Mouse (Mus musculus) midbrain, embryonic 13.5 days (tissue): ENCODE data around the gene Dnajb1. TPM values are rescaled to one million over a fixed set of nuclear protein-coding genes. Genes with fewer than 3 reads are reported as not detected.
"Not testable (repeated sequence)": the region's sequence is repeated elsewhere in the genome, so short reads cannot be mapped to it uniquely, and the experiment has no call there.

Experiments
- ATAC-seq: fragments of 200-750 bp; cut with Nextera tagmentation; 2 replicates; pipeline ENCODE4 v1.8.0; 2017; ENCODE audit warnings: mild to moderate bottlenecking, moderate TSS enrichment, moderate library complexity
- H3K27ac ChIP-seq: fragments of 300-500 bp; sonication (generic); 2 replicates; pipeline ENCODE4 v1.5.1; 2015; ENCODE audit warnings: inconsistent platforms, mild to moderate bottlenecking, moderate library complexity
- H3K27me3 ChIP-seq: fragments of 300-500 bp; sonication (generic); 2 replicates; pipeline ENCODE4 v1.6.1; 2015; ENCODE audit warnings: mild to moderate bottlenecking, inconsistent platforms
- H3K36me3 ChIP-seq: fragments of 300-500 bp; sonication (generic); 2 replicates; pipeline ENCODE4 v1.6.1; 2015; ENCODE audit warnings: mild to moderate bottlenecking, inconsistent platforms
- H3K4me1 ChIP-seq: fragments of 300-500 bp; sonication (generic); replicated peaks from 2 replicates; pipeline ENCODE4 v1.6.1; 2015; ENCODE audit warnings: inconsistent platforms
- H3K4me2 ChIP-seq: fragments of 300-500 bp; sonication (generic); replicated peaks from 2 replicates; pipeline ENCODE4 v1.6.1; 2015; ENCODE audit warnings: moderate library complexity, mild to moderate bottlenecking, inconsistent platforms
- H3K4me3 ChIP-seq: fragments of 300-500 bp; sonication (generic); replicated peaks from 2 replicates; pipeline ENCODE4 v1.5.1; 2015; ENCODE audit warnings: mild to moderate bottlenecking, inconsistent platforms
- H3K9ac ChIP-seq: fragments of 300-500 bp; sonication (generic); replicated peaks from 2 replicates; pipeline ENCODE4 v1.6.1; 2015; ENCODE audit warnings: mild to moderate bottlenecking, inconsistent platforms
- H3K9me3 ChIP-seq: fragments of 300-500 bp; sonication (generic); 2 replicates; pipeline ENCODE4 v1.6.1; 2016; ENCODE audit warnings: mild to moderate bottlenecking, inconsistent platforms
- WGBS: fragments of 180-500 bp; shearing (Covaris S2); methylation state at CpG from one replicate; pipeline ENCODE4 v1.1.7; 2015; 5-methylcytosine and 5-hydroxymethylcytosine counted together
- polyA plus RNA-seq: library from polyadenylated mRNA; unstranded; fragments of >200 nt; fragmentation: Nextera tagmentation; extraction: Ambion mirVana; gene quantifications from 2 replicates; pipeline ENCODE4 v1.2.1, GENCODE M21; 2015

Gene Dnajb1
- polyA plus RNA-seq, result 56.6 and 61.5 TPM in 2 replicates

- H3K36me3 ChIP-seq, result peaks cover 32% of the 10 kb centered on the region
- no peaks in the 10 kb centered on the region for H3K27me3 ChIP-seq
- WGBS, result under 1% methylated on average over 63 of the region's 69 CpGs
- H3K4me1 ChIP-seq, result peaks cover 31% of the 10 kb centered on the region
- ATAC-seq, result peak; percentile 97
- H3K4me3 ChIP-seq, result peak within 1 kb of the TSS; percentile 80
- peak within 1 kb of the TSS; percentile 89 for H3K9ac ChIP-seq
- peak within 1 kb of the TSS; percentile 97 for H3K27ac ChIP-seq
- H3K9me3 ChIP-seq, result no peaks in the 10 kb centered on the region
- peak within 1 kb of the TSS; percentile 92 for H3K4me2 ChIP-seq
Observed at GRCm38 (mm10) chr8:83607661-83608397, at the start of gene Dnajb1, which contains the start of gene Tecr. Gene Dnajb1, plus strand, starts transcription at chr8:83608193. Gene Tecr, minus strand, starts transcription at chr8:83607971.

- WGBS, result 91% methylated on average over 3 of the region's 3 CpGs
- ATAC-seq, result no peak
- H3K27ac ChIP-seq, result no peak overlapping the region
- H3K36me3 ChIP-seq, result no peaks in the 10 kb centered on the region
- no peak overlapping the region for H3K4me2 ChIP-seq
- no peaks in the 10 kb centered on the region for H3K9me3 ChIP-seq
- H3K4me3 ChIP-seq, result no peak overlapping the region
- H3K9ac ChIP-seq, result no peak overlapping the region
- peaks cover 7% of the 10 kb centered on the region for H3K4me1 ChIP-seq
- H3K27me3 ChIP-seq, result no peaks in the 10 kb centered on the region
Observed at GRCm38 (mm10) chr8:83562669-83563068, 45.3 kb upstream of the Dnajb1 start.

GRCm38 (mm10) chr8:83563246-83563645 lies 44.7 kb upstream of the Dnajb1 start:
- no peaks in the 10 kb centered on the region for H3K27me3 ChIP-seq
- H3K4me1 ChIP-seq, result peaks cover 12% of the 10 kb centered on the region
- ATAC-seq, result no peak
- H3K9ac ChIP-seq, result no peak overlapping the region
- no peak overlapping the region for H3K4me2 ChIP-seq
- H3K9me3 ChIP-seq, result no peaks in the 10 kb centered on the region
- no peak overlapping the region for H3K27ac ChIP-seq
- no peaks in the 10 kb centered on the region for H3K36me3 ChIP-seq
- no peak overlapping the region for H3K4me3 ChIP-seq
- WGBS, result 70% methylated on average over 4 of the region's 4 CpGs

- H3K36me3 ChIP-seq, result peaks cover 19% of the 10 kb centered on the region
- 72% methylated on average over 9 of the region's 9 CpGs for WGBS
- H3K4me2 ChIP-seq, result 0 out of 2 replicates have a peak overlapping the region, but pooled peaks have one; percentile 75
- no peak overlapping the region; the same call in 1 of the 2 replicates for H3K4me3 ChIP-seq
- no peak overlapping the region for H3K27ac ChIP-seq
- H3K27me3 ChIP-seq, result no peaks in the 10 kb centered on the region
- peaks cover 23% of the 10 kb centered on the region for H3K4me1 ChIP-seq
- no peaks in the 10 kb centered on the region for H3K9me3 ChIP-seq
- ATAC-seq, result no peak; the same call in none of the 2 replicates
- no peak overlapping the region for H3K9ac ChIP-seq
Observed at GRCm38 (mm10) chr8:83565731-83566375, 42.1 kb upstream of the Dnajb1 start.

DNA sequence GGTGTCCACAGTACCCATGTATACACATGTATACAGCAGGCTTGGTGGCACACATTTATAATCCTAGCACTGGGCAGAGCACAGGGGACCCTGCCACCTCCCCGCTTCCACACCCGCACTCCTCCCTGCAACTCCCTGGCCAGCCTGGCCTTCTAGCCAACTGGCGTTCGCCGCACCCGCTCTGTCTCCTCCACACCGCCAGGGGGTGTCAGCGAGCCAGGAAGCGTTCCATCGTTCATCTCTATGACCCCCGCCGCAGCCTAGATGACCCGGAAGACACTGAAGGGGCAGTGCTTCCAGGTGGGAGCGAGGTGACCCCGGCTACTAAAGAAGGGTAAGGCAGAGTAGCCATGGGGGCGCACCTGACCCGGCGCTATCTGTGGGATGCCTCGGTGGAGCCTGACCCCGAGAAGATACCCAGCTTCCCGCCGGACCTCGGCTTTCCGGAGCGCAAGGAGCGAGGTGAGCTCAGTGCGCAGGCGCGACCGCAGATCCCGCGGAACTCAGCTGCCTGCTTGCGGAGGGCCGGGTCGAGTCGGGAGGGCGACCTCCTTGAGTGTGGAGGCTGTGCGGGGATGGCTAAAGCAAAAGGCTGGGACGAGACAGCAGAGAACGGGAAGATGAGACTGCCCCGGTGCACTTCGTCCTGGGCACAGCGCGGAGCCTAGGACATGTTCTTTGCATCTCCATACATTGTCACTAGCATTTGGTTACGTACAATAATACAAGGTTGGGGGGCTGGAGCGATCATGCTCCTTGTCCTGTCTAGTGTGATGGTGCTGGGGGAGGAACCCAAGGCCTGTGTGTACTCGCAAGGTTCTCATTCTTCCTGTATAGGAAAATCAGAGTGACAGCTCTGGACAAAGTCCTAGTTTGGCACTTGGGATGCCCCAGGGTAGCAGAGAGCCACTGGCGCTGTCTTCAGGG lies 41.3 kb upstream of the Dnajb1 start, which contains the start of gene Ndufb7:
Gene Ndufb7, plus strand, starts transcription at position 203 of the 927 bp plus-strand sequence.
- under 1% methylated on average over 48 of the region's 48 CpGs for WGBS
- peak; percentile 95 for ATAC-seq

DNA sequence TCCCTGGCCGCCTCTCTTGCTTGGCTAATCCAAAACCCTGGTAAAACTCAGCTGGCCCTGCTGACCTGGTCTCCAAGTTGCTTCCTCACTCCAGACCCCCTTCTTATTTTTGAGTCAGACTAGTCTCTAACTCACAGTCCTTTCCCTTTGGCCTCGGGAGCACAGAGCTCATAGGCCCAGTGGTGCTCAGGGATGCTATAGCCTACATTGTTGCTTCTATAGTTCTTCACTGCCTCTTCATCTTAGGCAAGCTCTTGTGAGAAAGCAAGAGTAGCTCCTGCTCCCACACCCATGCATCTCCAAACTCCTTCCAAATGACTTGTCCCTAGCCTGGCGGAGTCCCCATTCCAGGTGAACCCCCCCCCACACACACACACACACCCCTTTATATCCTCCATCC lies 40.3 kb upstream of the Dnajb1 start:
- H3K27me3 ChIP-seq, result no peaks in the 10 kb centered on the region
- no peak overlapping the region for H3K27ac ChIP-seq
- ATAC-seq, result no peak
- H3K36me3 ChIP-seq, result peaks cover 37% of the 10 kb centered on the region
- no peaks in the 10 kb centered on the region for H3K9me3 ChIP-seq
- peak overlapping the region; percentile 83 for H3K9ac ChIP-seq
- H3K4me1 ChIP-seq, result peaks cover 23% of the 10 kb centered on the region
- H3K4me3 ChIP-seq, result peak overlapping the region; percentile 78
- peak overlapping the region; percentile 75 for H3K4me2 ChIP-seq
- WGBS, result 63% methylated on average over 3 of the region's 3 CpGs

More for the DNA sequence above, 41.3 kb upstream of the Dnajb1 start, which contains the start of gene Ndufb7:
- H3K4me1 ChIP-seq, result peaks cover 23% of the 10 kb centered on the region
- H3K27ac ChIP-seq, result peak within 1 kb of the TSS; percentile 76
- H3K4me3 ChIP-seq, result peak within 1 kb of the TSS; percentile 78
- peak within 1 kb of the TSS; percentile 83 for H3K9ac ChIP-seq
- H3K27me3 ChIP-seq, result no peaks in the 10 kb centered on the region
- no peaks in the 10 kb centered on the region for H3K9me3 ChIP-seq
- peaks cover 28% of the 10 kb centered on the region for H3K36me3 ChIP-seq
- peak within 1 kb of the TSS; percentile 75 for H3K4me2 ChIP-seq

DNA sequence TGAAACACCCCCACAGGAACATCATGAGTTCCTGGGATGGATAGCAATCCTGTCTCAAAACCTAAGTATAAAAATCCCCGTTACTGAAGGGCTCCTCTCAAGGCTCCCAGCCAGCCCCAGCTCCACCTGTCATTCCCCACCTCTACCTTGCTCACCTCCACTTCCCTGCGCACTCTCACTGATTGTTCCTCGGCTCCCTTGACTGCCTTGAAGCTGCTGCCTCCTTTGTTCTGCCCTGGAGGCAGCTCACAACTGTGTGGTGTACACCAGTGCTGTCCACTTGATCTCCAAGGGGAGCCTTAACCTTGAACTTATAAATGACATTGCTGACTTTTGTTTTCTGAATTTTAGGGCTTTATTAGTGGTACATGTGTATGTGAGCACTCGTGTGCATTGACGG lies 39.9 kb upstream of the Dnajb1 start:
- no peak for ATAC-seq
- no peak overlapping the region for H3K27ac ChIP-seq
- H3K4me3 ChIP-seq, result peak overlapping the region; percentile 78
- peaks cover 42% of the 10 kb centered on the region for H3K36me3 ChIP-seq
- 74% methylated on average over 5 of the region's 5 CpGs for WGBS
- peaks cover 23% of the 10 kb centered on the region for H3K4me1 ChIP-seq
- peak overlapping the region; percentile 83 for H3K9ac ChIP-seq
- H3K9me3 ChIP-seq, result no peaks in the 10 kb centered on the region
- no peaks in the 10 kb centered on the region for H3K27me3 ChIP-seq
- peak overlapping the region; percentile 75 for H3K4me2 ChIP-seq

GRCm38 (mm10) chr8:83568755-83569154 lies 39.2 kb upstream of the Dnajb1 start:
- no peak overlapping the region for H3K27ac ChIP-seq
- peaks cover 48% of the 10 kb centered on the region for H3K36me3 ChIP-seq
- no peak for ATAC-seq
- peaks cover 23% of the 10 kb centered on the region for H3K4me1 ChIP-seq
- no peak overlapping the region for H3K4me2 ChIP-seq
- no peaks in the 10 kb centered on the region for H3K27me3 ChIP-seq
- H3K9ac ChIP-seq, result no peak overlapping the region; the same call in 1 of the 2 replicates
- H3K4me3 ChIP-seq, result no peak overlapping the region; the same call in 1 of the 2 replicates
- no peaks in the 10 kb centered on the region for H3K9me3 ChIP-seq
- WGBS, result 82% methylated on average over 5 of the region's 5 CpGs

GRCm38 (mm10) chr8:83569165-83569564 lies 38.8 kb upstream of the Dnajb1 start:
- Histone ChIP-seq H3K9me3 (no peaks in the 10 kb centered on the region), H3K4me3 (no peak overlapping the region), H3K36me3 (peaks cover 52% of the 10 kb centered on the region), H3K27ac (no peak overlapping the region), H3K27me3 (no peaks in the 10 kb centered on the region), H3K9ac (no peak overlapping the region), H3K4me2 (no peak overlapping the region), H3K4me1 (peaks cover 27% of the 10 kb centered on the region)
- no peak for ATAC-seq
- 87% methylated on average over 4 of the region's 4 CpGs for WGBS

GRCm38 (mm10) chr8:83570272-83571000 lies 37.6 kb upstream of the Dnajb1 start:
- WGBS, result 93% methylated on average over 13 of the region's 15 CpGs
- H3K4me2 ChIP-seq, result no peak overlapping the region
- H3K4me3 ChIP-seq, result no peak overlapping the region
- ATAC-seq, result no peak
- H3K27ac ChIP-seq, result no peak overlapping the region
- H3K9me3 ChIP-seq, result no peaks in the 10 kb centered on the region
- H3K4me1 ChIP-seq, result peaks cover 35% of the 10 kb centered on the region
- H3K27me3 ChIP-seq, result no peaks in the 10 kb centered on the region
- peaks cover 56% of the 10 kb centered on the region for H3K36me3 ChIP-seq
- H3K9ac ChIP-seq, result no peak overlapping the region

DNA sequence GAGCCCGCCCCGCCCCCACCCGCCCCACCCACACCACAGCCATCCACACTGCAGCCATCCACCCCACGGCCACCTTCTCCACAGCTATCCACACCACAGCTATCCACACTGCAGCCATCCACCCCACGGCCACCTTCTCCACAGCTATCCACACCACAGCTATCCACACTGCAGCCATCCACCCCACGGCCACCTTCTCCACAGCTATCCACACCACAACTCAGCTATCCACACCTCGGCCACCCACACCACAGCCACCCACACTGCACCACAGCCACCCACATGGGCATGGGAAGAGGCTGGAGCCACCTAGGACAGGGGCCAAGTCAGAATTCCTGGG lies 37.0 kb upstream of the Dnajb1 start:
- not testable (repeated sequence) for H3K4me3 ChIP-seq, H3K27me3 ChIP-seq, ATAC-seq, H3K9ac ChIP-seq, H3K27ac ChIP-seq, H3K9me3 ChIP-seq, H3K4me2 ChIP-seq
- peaks cover 61% of the 10 kb centered on the region for H3K36me3 ChIP-seq
- WGBS, result 93% methylated on average over 4 of the region's 7 CpGs
- H3K4me1 ChIP-seq, result peaks cover 40% of the 10 kb centered on the region
